Mouse (Mus musculus) megakaryocyte, adult 5-6 weeks (primary cell): ENCODE results near the gene Gm42669. TPM values are rescaled to one million over a fixed set of nuclear protein-coding genes. Genes with fewer than 3 reads are reported as not detected.

Experiments
- total RNA-seq, 2 experiments: library from RNA; stranded (forward) in 1 of 2; stranded (reverse) in 1 of 2; fragments of 153-499, 151-499 nt in 1 of 2; fragments of 221-1000, 200-1000 nt in 1 of 2; gene quantifications; 2 replicates each; pipeline versions ENCODE4 v1.2.3 to v1.2.4; 2015 to 2017

Gm42669 gene
- total RNA-seq, 2 experiments from 2014 or later = 0.04 TPM; not detected in 1

Other genes with a start within 250 kb of the Gm42669 start
- 0.89 and 1.3 TPM in 2 replicates for gene Tgfbr3, start 218.0 kb upstream of the Gm42669 start, total RNA-seq (2015)
- gene Tgfbr3, start 218.0 kb upstream of the Gm42669 start, total RNA-seq (2017) = 1.3 and 1.7 TPM in 2 replicates
- gene Brdt, start 176.5 kb upstream of the Gm42669 start, total RNA-seq (2015) = 0.25 and 0.41 TPM in 2 replicates
- not detected in 2 replicates for gene Brdt, start 176.5 kb upstream of the Gm42669 start, total RNA-seq (2017)
- not detected in 2 replicates for gene Ephx4, start 104.9 kb upstream of the Gm42669 start, total RNA-seq (2015)
- not detected in 2 replicates for gene Ephx4, start 104.9 kb upstream of the Gm42669 start, total RNA-seq (2017)
- not detected in 2 replicates for gene Lpcat2b, start 76.1 kb upstream of the Gm42669 start, total RNA-seq (2015)
- gene Lpcat2b, start 76.1 kb upstream of the Gm42669 start, total RNA-seq (2017) = not detected in 2 replicates
- gene Btbd8, start 69.6 kb upstream of the Gm42669 start, total RNA-seq (2015) = 1.7 and 2.7 TPM in 2 replicates
- 0.99 and 2.0 TPM in 2 replicates for gene Btbd8, start 69.6 kb upstream of the Gm42669 start, total RNA-seq (2017)
- not detected in 2 replicates for gene 1700028K03Rik, start 27.1 kb downstream of the Gm42669 start, total RNA-seq (2015)
- gene 1700028K03Rik, start 27.1 kb downstream of the Gm42669 start, total RNA-seq (2017) = not detected in 2 replicates
- 8.2 and 10.1 TPM in 2 replicates for gene Rpap2, start 89.8 kb downstream of the Gm42669 start, total RNA-seq (2015)
- 9.9 and 11.7 TPM in 2 replicates for gene Rpap2, start 89.8 kb downstream of the Gm42669 start, total RNA-seq (2017)
- 6.0 and 6.6 TPM in 2 replicates for gene Glmn, start 90.3 kb downstream of the Gm42669 start, total RNA-seq (2015)
- 2.8 and 3.9 TPM in 2 replicates for gene Glmn, start 90.3 kb downstream of the Gm42669 start, total RNA-seq (2017)
- 1.0 and 3.6 TPM in 2 replicates for gene Gfi1, start 218.4 kb downstream of the Gm42669 start, total RNA-seq (2015)
- gene Gfi1, start 218.4 kb downstream of the Gm42669 start, total RNA-seq (2017) = 2.2 and 3.7 TPM in 2 replicates